Mouse (Mus musculus) G1E (cell line): ENCODE data around the gene Pxn.

Source experiments
- CTCF ChIP-seq: IDR thresholded peaks from 2 replicates; pipeline ENCODE4 v1.5.1; 2012; ENCODE audit warnings: low read depth, low read length, inconsistent platforms, mixed read lengths
- GATA1 ChIP-seq: IDR thresholded peaks from 2 replicates; pipeline ENCODE4 v1.6.1; 2012; ENCODE audit warnings: borderline replicate concordance, low read length, inconsistent platforms, mixed read lengths

GRCm38 (mm10) chr5:115535635-115536034 lies 29.2 kb downstream of the Pxn start:
- TF ChIP-seq CTCF (no peak), GATA1 (no peak)
